Mouse (Mus musculus) ES-E14 (cell line): Measurements from ENCODE around the gene D13Ertd608e.
"Not testable (repeated sequence)": the region's sequence is repeated elsewhere in the genome, so short reads cannot be mapped to it uniquely, and the experiment has no call there.

Experiments
- HCFC1 ChIP-seq: IDR thresholded peaks from 2 replicates; pipeline ENCODE4 v1.6.1; 2012; ENCODE audit warnings: low read length, inconsistent platforms, borderline replicate concordance; ENCODE audit not compliant: insufficient read depth
- MAFK ChIP-seq: IDR thresholded peaks from 2 replicates; pipeline ENCODE4 v1.6.1; 2014; ENCODE audit warnings: mild to moderate bottlenecking, low read depth, low read length, inconsistent platforms; ENCODE audit not compliant: insufficient read depth
- ZC3H11A ChIP-seq: IDR thresholded peaks from 2 replicates; pipeline ENCODE4 v1.6.1; 2012; ENCODE audit warnings: low read depth, mild to moderate bottlenecking, inconsistent platforms, low read length, borderline replicate concordance
- ZNF384 ChIP-seq: IDR thresholded peaks from 2 replicates; pipeline ENCODE4 v1.6.1; 2012; ENCODE audit warnings: low read depth, low read length, inconsistent platforms

DNA sequence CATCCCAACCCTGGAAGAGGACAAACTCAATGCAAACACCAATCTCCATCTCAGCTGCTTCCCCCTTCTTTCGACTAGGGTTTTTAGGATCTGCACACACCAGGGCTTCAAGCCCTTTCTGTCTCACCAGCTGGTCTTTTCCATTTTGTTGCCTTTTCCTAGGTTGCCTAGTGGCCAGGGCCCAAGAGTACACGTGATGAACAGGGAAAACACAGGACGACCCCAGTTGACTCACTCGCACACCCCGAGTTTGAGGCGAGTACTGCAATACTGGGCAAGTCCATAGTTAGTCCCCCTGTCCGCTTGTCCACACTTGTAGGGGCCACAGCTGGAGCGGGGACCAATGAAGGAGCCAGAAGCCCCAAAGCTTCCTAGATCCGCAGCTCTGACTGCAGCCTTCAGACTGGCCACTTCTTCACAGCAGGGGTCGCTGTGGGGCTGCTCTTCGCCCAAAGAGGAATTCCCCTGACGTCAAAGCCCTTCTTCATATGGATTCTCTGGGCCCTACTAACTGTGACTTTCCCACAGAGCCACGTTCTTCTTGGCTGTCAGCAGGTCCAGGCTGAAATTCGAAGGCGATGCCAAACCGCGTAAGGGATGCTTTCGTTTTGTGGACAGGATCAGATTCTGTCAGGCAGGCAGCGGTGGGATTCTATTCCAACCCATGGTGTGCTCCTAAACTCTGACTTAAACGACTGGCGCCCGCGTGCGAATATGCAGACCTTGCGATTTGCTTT, at the start of gene D13Ertd608e:
- not testable (repeated sequence) for TF ChIP-seq ZC3H11A, ZNF384, HCFC1, MAFK
